Mouse (Mus musculus) midbrain, embryonic 10.5 days (tissue): ENCODE measurements at regions not wholly inside any gene's neighbourhood (a gene's known extent, or its start where the extent isn't known, plus 50 kb on each side); places are given as distances from the start of the nearest gene placed in this dataset.

Source experiments
- DNase-seq: peaks from one replicate; pipeline ENCODE4 v3.0.0-alpha.2; 2017; ENCODE audit warnings: low spot score
- H3K27ac ChIP-seq: fragments of 300-500 bp; sonication (generic); replicated peaks from 2 replicates; pipeline ENCODE4 v1.5.1; 2016; ENCODE audit warnings: mild to moderate bottlenecking
- H3K27me3 ChIP-seq: fragments of 300-500 bp; sonication (generic); 2 replicates; pipeline ENCODE4 v1.6.1; 2016; ENCODE audit warnings: low read depth, mild to moderate bottlenecking; ENCODE audit not compliant: poor library complexity, severe bottlenecking
- H3K36me3 ChIP-seq: fragments of 300-500 bp; sonication (generic); 2 replicates; pipeline ENCODE4 v1.6.1; 2016; ENCODE audit warnings: mild to moderate bottlenecking, moderate library complexity
- H3K4me1 ChIP-seq: fragments of 300-500 bp; sonication (generic); 2 replicates; pipeline ENCODE4 v1.6.1; 2016
- H3K4me3 ChIP-seq: fragments of 300-500 bp; sonication (generic); 2 replicates; pipeline ENCODE4 v1.5.1; 2016; ENCODE audit warnings: mild to moderate bottlenecking, moderate library complexity
- H3K9me3 ChIP-seq: fragments of 300-500 bp; sonication (generic); replicated peaks from 2 replicates; pipeline ENCODE4 v1.6.1; 2016; ENCODE audit warnings: mild to moderate bottlenecking
- WGBS: fragments of 180-500 bp; shearing (Covaris S2); methylation state at CpG from one replicate; pipeline ENCODE4 v1.1.7; 2016; 5-methylcytosine and 5-hydroxymethylcytosine counted together

- no peaks in the 10 kb centered on the region for H3K9me3 ChIP-seq
- no peak overlapping the region for H3K27ac ChIP-seq
- peaks cover 12% of the 10 kb centered on the region; the same call in 1 of the 2 replicates for H3K4me1 ChIP-seq
- WGBS: 85% methylated on average over 4 of the region's 4 CpGs
- no peaks in the 10 kb centered on the region for H3K36me3 ChIP-seq
- H3K27me3 ChIP-seq: peaks cover 14% of the 10 kb centered on the region
- DNase-seq: no peak
- H3K4me3 ChIP-seq: no peak overlapping the region
These were observed 152.2 kb upstream of the Atp5g3 start for GRCm38 (mm10) chr2:74063302-74063701.

GRCm38 (mm10) chr2:74042430-74042829, 131.3 kb upstream of the Atp5g3 start:
- H3K4me1 ChIP-seq: peaks cover 5% of the 10 kb centered on the region; the same call in 1 of the 2 replicates
- WGBS: 78% methylated on average over 6 of the region's 6 CpGs
- no peak overlapping the region for H3K4me3 ChIP-seq
- no peaks in the 10 kb centered on the region for H3K27me3 ChIP-seq
- H3K9me3 ChIP-seq: no peaks in the 10 kb centered on the region
- DNase-seq: no peak
- no peak overlapping the region for H3K27ac ChIP-seq
- no peaks in the 10 kb centered on the region for H3K36me3 ChIP-seq

GRCm38 (mm10) chr2:74039580-74039979, 128.5 kb upstream of the Atp5g3 start:
- H3K4me3 ChIP-seq: no peak overlapping the region
- H3K27ac ChIP-seq: no peak overlapping the region
- H3K27me3 ChIP-seq: no peaks in the 10 kb centered on the region
- no peaks in the 10 kb centered on the region for H3K36me3 ChIP-seq
- WGBS: 61% methylated on average over 6 of the region's 6 CpGs
- peaks cover 5% of the 10 kb centered on the region; the same call in 1 of the 2 replicates for H3K4me1 ChIP-seq
- no peak for DNase-seq
- no peaks in the 10 kb centered on the region for H3K9me3 ChIP-seq

DNA sequence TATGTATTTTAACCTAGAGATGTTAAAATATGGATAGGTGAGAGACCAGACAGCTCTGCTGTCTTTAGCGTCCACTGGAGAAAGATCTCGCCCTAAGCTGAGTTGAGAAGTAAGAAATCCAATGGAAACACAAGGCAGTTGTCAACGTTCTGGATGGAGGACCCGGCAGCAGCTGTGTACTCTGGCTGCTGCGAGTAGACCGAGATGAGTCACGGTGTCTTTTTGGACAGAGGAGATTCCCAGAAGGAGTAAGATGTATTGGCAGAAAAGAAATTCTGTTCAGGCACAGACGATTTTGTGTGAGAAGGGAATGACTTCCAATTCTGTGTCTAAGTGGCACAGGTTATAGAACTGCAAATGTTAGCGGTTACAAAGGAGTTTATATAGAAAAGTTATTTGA, 124.9 kb upstream of the Atp5g3 start:
- Histone ChIP-seq H3K9me3 (no peaks in the 10 kb centered on the region), H3K4me3 (no peak overlapping the region), H3K36me3 (no peaks in the 10 kb centered on the region), H3K27ac (no peak overlapping the region), H3K4me1 (peaks cover 5% of the 10 kb centered on the region; the same call in 1 of the 2 replicates), H3K27me3 (no peaks in the 10 kb centered on the region)
- no peak for DNase-seq
- 94% methylated on average over 9 of the region's 9 CpGs for WGBS

GRCm38 (mm10) chr2:74032177-74033021, 121.3 kb upstream of the Atp5g3 start:
- Histone ChIP-seq H3K27me3 (no peaks in the 10 kb centered on the region), H3K36me3 (no peaks in the 10 kb centered on the region), H3K9me3 (no peaks in the 10 kb centered on the region), H3K27ac (no peak overlapping the region), H3K4me3 (no peak overlapping the region), H3K4me1 (peaks cover 13% of the 10 kb centered on the region)
- WGBS: 81% methylated on average over 11 of the region's 11 CpGs
- DNase-seq: no peak

DNA sequence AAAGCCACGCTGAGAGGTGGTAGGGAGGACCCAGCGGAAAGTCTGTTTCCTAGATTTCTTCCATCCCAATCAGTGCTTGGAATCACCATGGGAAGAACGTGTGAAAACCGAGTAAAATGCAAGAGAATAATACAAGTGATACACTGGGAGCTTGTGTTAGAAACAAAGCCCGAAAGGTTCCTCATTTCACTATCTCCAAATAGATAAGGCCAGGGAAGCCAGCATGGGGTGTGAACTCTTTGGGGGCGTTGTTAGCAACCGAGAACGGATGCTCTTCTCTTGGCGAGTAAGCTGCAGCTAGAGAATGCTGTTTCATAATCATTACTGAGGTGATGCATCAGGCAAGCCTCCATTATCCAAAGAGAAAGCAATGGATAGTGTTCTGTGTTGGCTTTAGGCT, 118.8 kb upstream of the Atp5g3 start:
- H3K4me3 ChIP-seq: no peak overlapping the region
- WGBS: 88% methylated on average over 9 of the region's 9 CpGs
- no peaks in the 10 kb centered on the region for H3K9me3 ChIP-seq
- no peaks in the 10 kb centered on the region for H3K27me3 ChIP-seq
- no peaks in the 10 kb centered on the region for H3K36me3 ChIP-seq
- peaks cover 15% of the 10 kb centered on the region for H3K4me1 ChIP-seq
- DNase-seq: no peak
- no peak overlapping the region for H3K27ac ChIP-seq

- DNase-seq: peak; percentile 39
- 58% methylated on average over 11 of the region's 11 CpGs for WGBS
- H3K36me3 ChIP-seq: no peaks in the 10 kb centered on the region
- peak overlapping the region; percentile 59 for H3K27ac ChIP-seq
- no peaks in the 10 kb centered on the region for H3K9me3 ChIP-seq
- peaks cover 15% of the 10 kb centered on the region for H3K4me1 ChIP-seq
- no peak overlapping the region for H3K4me3 ChIP-seq
- no peaks in the 10 kb centered on the region for H3K27me3 ChIP-seq
These were observed 116.4 kb upstream of the Atp5g3 start for GRCm38 (mm10) chr2:74027404-74028104.

- Histone ChIP-seq H3K4me3 (no peak overlapping the region), H3K27ac (no peak overlapping the region), H3K36me3 (no peaks in the 10 kb centered on the region), H3K9me3 (0 out of 2 replicates have a peak, but pooled peaks cover 3% of the 10 kb centered on the region), H3K4me1 (no peaks in the 10 kb centered on the region), H3K27me3 (no peaks in the 10 kb centered on the region)
- no peak for DNase-seq
- WGBS: 90% methylated on average over 7 of the region's 7 CpGs
These were observed 104.0 kb upstream of the Atp5g3 start for GRCm38 (mm10) chr2:74015146-74015545.

GRCm38 (mm10) chr2:74014201-74014600, 103.1 kb upstream of the Atp5g3 start:
- WGBS: 92% methylated on average over 3 of the region's 3 CpGs
- Histone ChIP-seq H3K4me3 (no peak overlapping the region), H3K9me3 (0 out of 2 replicates have a peak, but pooled peaks cover 3% of the 10 kb centered on the region), H3K4me1 (no peaks in the 10 kb centered on the region), H3K36me3 (no peaks in the 10 kb centered on the region), H3K27ac (no peak overlapping the region), H3K27me3 (no peaks in the 10 kb centered on the region)
- no peak for DNase-seq

GRCm38 (mm10) chr2:73998531-73998930, 87.4 kb upstream of the Atp5g3 start:
- H3K4me1 ChIP-seq: no peaks in the 10 kb centered on the region
- no peaks in the 10 kb centered on the region for H3K9me3 ChIP-seq
- no peaks in the 10 kb centered on the region for H3K36me3 ChIP-seq
- DNase-seq: no peak
- 24% methylated on average over 2 of the region's 2 CpGs for WGBS
- peaks cover 12% of the 10 kb centered on the region for H3K27me3 ChIP-seq
- no peak overlapping the region for H3K4me3 ChIP-seq
- no peak overlapping the region for H3K27ac ChIP-seq

- H3K9me3 ChIP-seq: no peaks in the 10 kb centered on the region
- no peak overlapping the region for H3K4me3 ChIP-seq
- no peak for DNase-seq
- H3K4me1 ChIP-seq: peaks cover 2% of the 10 kb centered on the region; the same call in 1 of the 2 replicates
- H3K36me3 ChIP-seq: no peaks in the 10 kb centered on the region
- 85% methylated on average over 5 of the region's 5 CpGs for WGBS
- no peak overlapping the region for H3K27ac ChIP-seq
- peaks cover 12% of the 10 kb centered on the region for H3K27me3 ChIP-seq
These were observed 85.9 kb upstream of the Atp5g3 start for GRCm38 (mm10) chr2:73996986-73997385.

DNA sequence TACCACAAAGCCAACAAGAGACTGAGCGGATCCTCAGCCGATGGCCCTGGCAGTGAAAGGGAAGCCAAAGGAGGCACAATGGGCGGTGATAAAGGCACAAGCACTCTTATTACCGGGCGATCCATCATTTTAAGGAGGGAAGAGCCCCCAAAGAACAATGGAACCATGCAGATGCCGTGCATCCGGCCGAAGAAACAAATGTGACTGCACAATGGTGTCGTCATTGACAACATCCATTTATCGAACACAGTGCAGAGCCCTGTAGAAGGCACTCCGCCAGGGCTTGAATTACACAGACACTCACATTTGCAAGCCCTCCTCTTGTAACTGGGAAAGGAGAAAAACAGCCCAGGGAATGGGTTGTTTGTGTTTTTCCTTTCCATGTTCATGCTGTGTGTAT, 80.7 kb upstream of the Atp5g3 start:
- Histone ChIP-seq H3K27me3 (no peaks in the 10 kb centered on the region), H3K9me3 (no peaks in the 10 kb centered on the region), H3K4me1 (peaks cover 7% of the 10 kb centered on the region; the same call in 1 of the 2 replicates), H3K27ac (no peak overlapping the region), H3K4me3 (no peak overlapping the region), H3K36me3 (no peaks in the 10 kb centered on the region)
- DNase-seq: no peak
- WGBS: 83% methylated on average over 11 of the region's 11 CpGs
